Mouse (Mus musculus) stomach, embryonic 14.5 days (tissue): ENCODE results near the gene Cxcl10. TPM values are rescaled to one million over a fixed set of nuclear protein-coding genes. Genes with fewer than 3 reads are reported as not detected.

Experiments used
- ATAC-seq: fragments of 200-750 bp; cut with Nextera tagmentation; 2 replicates; pipeline ENCODE4 v1.8.0; 2017; ENCODE audit warnings: low read depth, moderate TSS enrichment; ENCODE audit not compliant: insufficient number of reproducible peaks, insufficient read depth, low FRiP score
- H3K27ac ChIP-seq: fragments of 300-500 bp; sonication (generic); 2 replicates; pipeline ENCODE4 v1.5.1; 2014; ENCODE audit warnings: mild to moderate bottlenecking, low read length, moderate library complexity, mixed read lengths
- H3K27me3 ChIP-seq: fragments of 300-500 bp; sonication (generic); 2 replicates; pipeline ENCODE4 v1.6.1; 2014; ENCODE audit warnings: low read length, control low read depth, mixed read lengths; ENCODE audit not compliant: control insufficient read depth, insufficient read depth
- H3K36me3 ChIP-seq: fragments of 300-500 bp; sonication (generic); 2 replicates; pipeline ENCODE4 v1.6.1; 2014; ENCODE audit warnings: mild to moderate bottlenecking, control low read depth, low read length, moderate library complexity, mixed read lengths; ENCODE audit not compliant: control insufficient read depth, insufficient read depth
- H3K4me1 ChIP-seq: fragments of 300-500 bp; sonication (generic); 2 replicates; pipeline ENCODE4 v1.6.1; 2014; ENCODE audit warnings: low read length, control low read depth, mixed read lengths; ENCODE audit not compliant: control insufficient read depth, insufficient read depth
- H3K4me2 ChIP-seq: fragments of 300-500 bp; sonication (generic); replicated peaks from 2 replicates; pipeline ENCODE4 v1.6.1; 2014; ENCODE audit warnings: low read depth, low read length, control low read depth
- H3K4me3 ChIP-seq: fragments of 300-500 bp; sonication (generic); 2 replicates; pipeline ENCODE4 v1.5.1; 2014; ENCODE audit warnings: low read depth, low read length, control low read depth
- H3K9ac ChIP-seq: fragments of 300-500 bp; sonication (generic); replicated peaks from 2 replicates; pipeline ENCODE4 v1.6.1; 2014; ENCODE audit warnings: low read depth, mild to moderate bottlenecking, control low read depth, low read length, moderate library complexity, mixed read lengths
- H3K9me3 ChIP-seq: fragments of 300-500 bp; sonication (generic); 2 replicates; pipeline ENCODE4 v1.6.1; 2016; ENCODE audit warnings: low read depth, low read length, control low read depth; ENCODE audit not compliant: control insufficient read depth
- WGBS: fragments of 180-500 bp; shearing (Covaris S2); extraction: QIAGEN DNeasy Blood & Tissue Kit; methylation state at CpG from one replicate; pipeline ENCODE4 v1.1.7; 2014; 5-methylcytosine and 5-hydroxymethylcytosine counted together
- polyA plus RNA-seq: library from polyadenylated mRNA; unstranded; fragments of >200 nt; fragmentation: Nextera tagmentation; extraction: Ambion mirVana; gene quantifications from 2 replicates; pipeline ENCODE4 v1.2.1, GENCODE M21; 2014

Gene Cxcl10
- polyA plus RNA-seq, 1 experiment from 2014 or later: 0.54 TPM

DNA sequence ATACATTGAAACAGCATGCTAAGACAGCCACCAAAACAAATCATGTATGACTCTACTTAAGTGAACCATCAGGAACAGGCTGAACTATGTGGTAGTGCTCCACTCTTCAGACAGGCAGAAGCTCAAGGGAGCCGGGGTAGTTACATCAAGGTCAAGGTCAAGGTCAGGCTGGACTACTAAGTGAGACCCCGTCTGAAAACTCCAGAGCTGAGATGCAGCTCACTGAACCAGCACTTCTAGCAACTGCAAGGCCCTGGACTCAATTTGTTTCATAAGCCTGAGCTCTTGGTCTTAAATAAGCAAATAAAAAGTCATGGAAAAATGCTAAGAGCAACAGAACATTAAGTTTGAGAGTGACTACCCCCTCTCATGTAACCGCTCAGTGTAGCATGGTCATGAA lies 44.4 kb downstream of the Cxcl10 start:
- Histone ChIP-seq H3K4me1 (peaks cover 7% of the 10 kb centered on the region; the same call in 1 of the 2 replicates), H3K27me3 (no peaks in the 10 kb centered on the region), H3K9ac (no peak overlapping the region), H3K4me3 (no peak overlapping the region), H3K36me3 (peaks cover 55% of the 10 kb centered on the region), H3K9me3 (no peaks in the 10 kb centered on the region), H3K27ac (no peak overlapping the region), H3K4me2 (no peak overlapping the region)
- 86% methylated on average over 3 of the region's 3 CpGs for WGBS
- ATAC-seq: no peak

DNA sequence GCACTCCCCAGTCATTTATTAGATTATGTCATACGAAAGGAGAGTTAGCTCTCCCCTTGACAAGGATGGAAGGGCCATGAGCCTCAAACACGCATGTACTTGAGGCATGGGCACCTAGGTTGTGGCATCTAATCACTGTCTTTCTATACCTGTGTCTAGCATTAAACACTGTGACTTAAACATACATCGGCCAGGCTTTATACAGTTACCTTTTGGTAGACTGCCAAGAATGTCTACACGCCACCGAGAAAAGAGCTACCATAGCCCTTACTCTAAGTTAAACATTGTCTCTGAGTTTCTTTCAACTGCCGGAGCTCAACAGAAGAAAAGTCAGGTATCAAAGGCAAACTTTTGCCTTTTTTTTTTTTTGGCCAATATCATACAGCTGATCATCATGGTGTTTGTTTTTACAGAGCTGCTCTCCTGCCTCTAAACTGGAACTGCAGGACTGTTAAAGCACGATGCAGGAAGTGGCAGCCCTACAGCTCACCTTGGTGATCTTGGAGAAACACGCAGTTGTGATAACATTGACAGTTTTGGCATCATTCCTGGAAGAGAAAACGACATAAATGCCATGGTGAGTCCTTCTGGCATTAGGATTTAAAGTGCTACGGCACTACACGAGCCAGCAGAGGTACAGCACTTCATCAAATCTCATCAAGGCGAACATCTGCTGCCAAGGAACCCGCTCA lies 46.4 kb downstream of the Cxcl10 start:
- Histone ChIP-seq H3K27ac (no peak overlapping the region), H3K4me3 (no peak overlapping the region), H3K4me2 (no peak overlapping the region), H3K36me3 (peaks cover 63% of the 10 kb centered on the region), H3K27me3 (no peaks in the 10 kb centered on the region), H3K4me1 (no peaks in the 10 kb centered on the region), H3K9ac (no peak overlapping the region), H3K9me3 (no peaks in the 10 kb centered on the region)
- no peak for ATAC-seq
- 85% methylated on average over 13 of the region's 13 CpGs for WGBS

Other genes with a start within 250 kb of the Cxcl10 start
- 34.7 and 35.8 TPM in 2 replicates for gene Uso1, start 211.0 kb downstream of the Cxcl10 start, polyA plus RNA-seq
- not detected in 2 replicates for gene U90926, start 133.5 kb downstream of the Cxcl10 start, polyA plus RNA-seq
- gene Ppef2, start 92.6 kb downstream of the Cxcl10 start, polyA plus RNA-seq: 0.62 and 0.69 TPM in 2 replicates
- 17.1 and 19.6 TPM in 2 replicates for gene Naaa, start 70.7 kb downstream of the Cxcl10 start, polyA plus RNA-seq
- gene Sdad1, start 38.4 kb downstream of the Cxcl10 start, polyA plus RNA-seq: 53.8 and 56.0 TPM in 2 replicates
- not detected in 2 replicates for gene Cxcl9, start 20.8 kb downstream of the Cxcl10 start, polyA plus RNA-seq
- 1.9 and 4.0 TPM in 2 replicates for gene Art3, start 17.1 kb downstream of the Cxcl10 start, polyA plus RNA-seq
- gene Nup54, start 86.3 kb upstream of the Cxcl10 start, polyA plus RNA-seq: 53.5 and 55.2 TPM in 2 replicates
- gene Scarb2, start 157.9 kb upstream of the Cxcl10 start, polyA plus RNA-seq: 13.0 and 13.1 TPM in 2 replicates
- gene Fam47e, start 206.2 kb upstream of the Cxcl10 start, polyA plus RNA-seq: 0.62 TPM in 1 of 2 replicates, not detected in the other